Mouse (Mus musculus) adrenal gland, postnatal 25 days (tissue): ENCODE results near the gene Trim43b. TPM values are rescaled to one million over a fixed set of nuclear protein-coding genes. Genes with fewer than 3 reads are reported as not detected.
"Not testable (repeated sequence)": the region's sequence is repeated elsewhere in the genome, so short reads cannot be mapped to it uniquely, and the experiment has no call there.

ENCODE experiments used
- DNase-seq: peaks from one replicate; pipeline ENCODE4 v3.0.0; 2021; ENCODE audit warnings: mixed read lengths
- long read RNA-seq: library from polyadenylated mRNA; stranded (forward); transcript quantifications from one replicate; pipeline ENCODE4 v2.0.0, GENCODE M21; 2021
- total RNA-seq: library from RNA; stranded (reverse); gene quantifications from 2 replicates; pipeline ENCODE4 v1.2.3, GENCODE M21; 2021

Gene Trim43b
- total RNA-seq: 0.21 TPM in 1 of 2 replicates, not detected in the other
- long read RNA-seq: 0 reads

- DNase-seq: not testable (repeated sequence)
These were observed at the start of gene Trim43b for GRCm38 (mm10) chr9:89092735-89093134. TSS of gene Trim43b (minus strand) at chr9:89092835.

GRCm38 (mm10) chr9:89104576-89104975 is 11.9 kb upstream of the Trim43b start:
- not testable (repeated sequence) for DNase-seq

GRCm38 (mm10) chr9:89086746-89087145 is 5.9 kb downstream of the Trim43b start:
- not testable (repeated sequence) for DNase-seq

DNA sequence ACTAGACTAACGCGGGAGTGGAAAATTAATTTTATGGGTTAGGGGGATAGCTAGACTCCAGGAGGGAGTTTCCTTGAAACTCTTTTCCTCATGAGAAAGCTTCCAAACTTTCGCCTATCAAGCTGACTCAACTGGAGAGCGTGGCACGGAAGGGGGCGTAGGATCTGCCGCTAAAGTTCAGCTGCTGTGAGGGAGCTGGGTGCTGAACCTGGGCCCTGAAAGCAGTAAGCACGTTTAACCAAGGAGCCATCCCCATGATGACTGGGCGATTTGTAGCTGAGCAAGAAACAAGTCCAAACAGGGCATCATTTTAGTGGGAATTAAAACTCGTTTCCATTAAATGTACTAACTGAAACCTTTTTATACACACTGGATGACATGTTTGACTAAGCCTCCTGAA is 13.0 kb downstream of the Trim43b start:
- not testable (repeated sequence) for DNase-seq

DNA sequence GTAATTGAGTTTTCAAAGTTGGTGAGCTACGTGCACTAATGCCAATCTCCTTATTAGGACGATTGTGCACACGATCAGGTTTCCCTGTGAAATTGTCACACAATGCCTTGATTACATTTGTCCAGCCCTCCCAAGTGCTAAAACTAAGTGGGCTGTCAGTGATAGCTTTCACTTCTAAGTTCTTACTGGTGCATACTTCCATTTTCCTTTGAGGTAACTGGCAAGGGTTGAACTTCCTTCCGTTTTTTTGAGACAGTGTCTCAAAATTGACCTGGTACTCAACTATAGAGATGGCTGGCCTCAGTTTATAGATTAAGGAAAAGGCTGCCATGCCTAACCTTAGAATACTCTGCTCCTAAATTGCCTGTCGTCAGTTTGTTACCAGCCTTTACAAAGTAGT is 16.1 kb downstream of the Trim43b start:
- not testable (repeated sequence) for DNase-seq

DNA sequence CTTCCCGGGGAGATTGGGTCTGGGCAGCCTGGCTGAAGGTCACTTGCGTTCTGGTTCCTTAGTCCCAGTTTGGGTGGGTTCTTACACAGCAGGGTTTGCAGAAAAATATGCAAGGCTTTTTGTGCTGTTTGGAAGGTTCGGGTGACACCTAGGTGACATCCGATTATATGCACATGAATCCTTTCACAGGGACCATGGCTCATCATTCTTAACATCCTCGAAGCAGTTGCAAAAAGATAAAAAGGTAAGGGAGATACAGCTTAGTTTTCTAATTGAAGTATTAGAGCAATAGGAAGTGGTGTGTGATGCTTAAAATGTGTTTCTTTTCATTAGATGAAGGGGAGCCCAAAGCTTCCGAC is 25.5 kb downstream of the Trim43b start:
- not testable (repeated sequence) for DNase-seq

GRCm38 (mm10) chr9:89066378-89067142 is 26.1 kb downstream of the Trim43b start:
- DNase-seq: peak; percentile 66

Other genes with a start within 250 kb of the Trim43b start
- 0.79 TPM in 1 of 2 replicates, not detected in the other for gene Bcl2a1a, start 135.9 kb downstream of the Trim43b start, total RNA-seq
- 0.97 TPM in 1 of 2 replicates, not detected in the other for gene Bcl2a1b, start 106.4 kb upstream of the Trim43b start, total RNA-seq
- gene Gm29094, start 106.5 kb upstream of the Trim43b start, total RNA-seq: 2.5 TPM in 1 of 2 replicates, not detected in the other
- 42.2 and 49.4 TPM in 2 replicates for gene Mthfs, start 117.8 kb upstream of the Trim43b start, total RNA-seq